Mouse (Mus musculus) erythroblast, embryonic 14.5 days (primary cell): ENCODE results near the gene Chd2.

Experiments
- GATA1 ChIP-seq: IDR thresholded peaks from 2 replicates; pipeline ENCODE4 v1.6.1; 2012; ENCODE audit warnings: low read length, inconsistent platforms, mixed read lengths
- TAL1 ChIP-seq: IDR thresholded peaks from 3 replicates; pipeline ENCODE4 v1.6.1; 2012; ENCODE audit warnings: low read length, inconsistent platforms, mixed read lengths

GRCm38 (mm10) chr7:73467741-73468140 lies 73.9 kb downstream of the Chd2 start:
- TF ChIP-seq GATA1: no peak
- no peak for TF ChIP-seq TAL1
